Comparison of ENCODE assay signal across 9 mouse cellular contexts in the genomic region with DNA sequence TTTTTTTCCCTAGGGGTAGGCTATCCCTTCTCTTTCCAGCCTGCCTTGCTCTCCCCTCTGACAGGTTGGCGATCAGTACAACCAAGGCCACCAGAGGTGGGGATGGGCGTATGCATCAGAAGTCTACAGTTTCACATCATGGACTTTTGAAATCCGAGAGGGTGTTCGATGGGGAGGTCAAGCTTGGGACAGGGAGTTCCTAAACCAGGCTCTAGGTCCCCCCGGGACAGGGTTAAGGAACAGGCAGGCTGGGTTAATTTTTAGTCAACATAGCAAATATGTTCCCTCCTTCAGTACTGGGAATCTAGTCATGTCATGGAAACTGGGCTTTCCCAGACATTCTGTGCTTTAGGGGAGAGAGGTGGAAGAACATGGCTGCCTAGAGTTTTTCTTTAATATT. TPM values are rescaled to one million over a fixed set of nuclear protein-coding genes. Genes with fewer than 3 reads are reported as not detected.
DNase-seq lines count a peak whose midpoint lies in the region; ATAC-seq lines count a peak whose summit lies in the region.
"Had no signal": no experiment of that assay in that cellular context is flagged by ENCODE, and none has a peak within 500 bp of the region (broad histone marks: within the 10 kb centered on the region; RNA-seq: fewer than 3 reads in every experiment).

No protein-coding gene starts in this region.

- 77% methylated on average over 5 of the region's 5 CpGs for WGBS in heart, embryonic 10.5 days
- 31% methylated on average over 5 of the region's 5 CpGs for WGBS in embryonic facial prominence, embryonic 13.5 days
- WGBS in liver, embryonic 11.5 days = 72% methylated on average over 5 of the region's 5 CpGs
- WGBS in forebrain, embryonic 11.5 days = 80% methylated on average over 5 of the region's 5 CpGs

- H3K4me1 ChIP-seq in heart, embryonic 10.5 days = peaks cover 72% of the 10 kb centered on the region
- peaks cover 72% of the 10 kb centered on the region for H3K4me1 ChIP-seq in embryonic facial prominence, embryonic 13.5 days
- peaks cover 43% of the 10 kb centered on the region for H3K4me1 ChIP-seq in liver, embryonic 11.5 days (replicated peaks; ENCODE audit: control insufficient read depth, insufficient read depth, low read length)
- H3K4me1 ChIP-seq in forebrain, embryonic 11.5 days (replicated peaks; ENCODE audit: control insufficient read depth, insufficient read depth, low read length) = peaks cover 18% of the 10 kb centered on the region; the same call in 1 of the 2 replicates

- H3K9me3 ChIP-seq in heart, embryonic 10.5 days = no peaks in the 10 kb centered on the region
- H3K9me3 ChIP-seq in embryonic facial prominence, embryonic 13.5 days = no peaks in the 10 kb centered on the region
- no peaks in the 10 kb centered on the region for H3K9me3 ChIP-seq in liver, embryonic 11.5 days (ENCODE audit: control insufficient read depth, low read length)
- no peaks in the 10 kb centered on the region for H3K9me3 ChIP-seq in forebrain, embryonic 11.5 days (ENCODE audit: control insufficient read depth, low read length)

- no peak for DNase-seq in heart, embryonic 10.5 days (ENCODE audit: low spot score)
- DNase-seq in heart, postnatal 4 days = no peak
- DNase-seq in kidney, adult 8-10 months = peak; percentile 82 to 85
- DNase-seq in liver, embryonic 11.5 days (ENCODE audit: low spot score) = no peak
- DNase-seq in retina, embryonic 14.5 days (ENCODE audit: low spot score) = no peak
- DNase-seq in forebrain, embryonic 11.5 days (ENCODE audit: low spot score) = no peak
- no peak for DNase-seq in testis, postnatal 10 days (ENCODE audit: low spot score)
- DNase-seq: cerebellum, adult 9-11 months had no signal

- H3K27me3 ChIP-seq in heart, embryonic 10.5 days (ENCODE audit: insufficient read depth, poor library complexity, severe bottlenecking) = 0 out of 2 replicates have a peak, but pooled peaks cover 6% of the 10 kb centered on the region
- no peaks in the 10 kb centered on the region for H3K27me3 ChIP-seq in embryonic facial prominence, embryonic 13.5 days
- H3K27me3 ChIP-seq in liver, embryonic 11.5 days (replicated peaks; ENCODE audit: control insufficient read depth, insufficient read depth, low read length) = peaks cover 24% of the 10 kb centered on the region
- H3K27me3 ChIP-seq in forebrain, embryonic 11.5 days (ENCODE audit: control insufficient read depth, insufficient read depth, low read length) = no peaks in the 10 kb centered on the region

- ATAC-seq in embryonic facial prominence, embryonic 13.5 days (ENCODE audit: insufficient number of reproducible peaks, insufficient read depth, low FRiP score, low TSS enrichment, low read depth) = no peak
- ATAC-seq in liver, embryonic 11.5 days (replicated peaks; ENCODE audit: low FRiP score) = no peak; the same call in 1 of the 2 replicates
- ATAC-seq in forebrain, embryonic 11.5 days (replicated peaks; ENCODE audit: low FRiP score) = no peak

- H3K4me3 ChIP-seq in heart, embryonic 10.5 days = peak overlapping the region; percentile 84; the same call in 1 of the 2 replicates
- H3K4me3 ChIP-seq in embryonic facial prominence, embryonic 13.5 days = peak overlapping the region; percentile 38
- H3K4me3 ChIP-seq in liver, embryonic 11.5 days (ENCODE audit: low read depth, low read length) = peak overlapping the region; percentile 20
- H3K4me3 ChIP-seq in forebrain, embryonic 11.5 days (ENCODE audit: low read depth, low read length) = no peak overlapping the region

- peak overlapping the region; percentile 91 for H3K4me2 ChIP-seq in embryonic facial prominence, embryonic 13.5 days
- H3K4me2 ChIP-seq in liver, embryonic 11.5 days = peak overlapping the region; percentile 57
- no peak overlapping the region for H3K4me2 ChIP-seq in forebrain, embryonic 11.5 days (ENCODE audit: low read depth, low read length, severe bottlenecking)

- 0 out of 2 replicates have a peak overlapping the region, but pooled peaks have one; percentile 13 for H3K27ac ChIP-seq in heart, embryonic 10.5 days
- H3K27ac ChIP-seq in embryonic facial prominence, embryonic 13.5 days = peak overlapping the region; percentile 94
- H3K27ac ChIP-seq in liver, embryonic 11.5 days (ENCODE audit: low read depth, low read length) = 0 out of 2 replicates have a peak overlapping the region, but pooled peaks have one; percentile 0
- no peak overlapping the region for H3K27ac ChIP-seq in forebrain, embryonic 11.5 days (ENCODE audit: low read depth, low read length)

- peaks cover 32% of the 10 kb centered on the region for H3K36me3 ChIP-seq in heart, embryonic 10.5 days
- peaks cover 34% of the 10 kb centered on the region for H3K36me3 ChIP-seq in embryonic facial prominence, embryonic 13.5 days
- peaks cover 15% of the 10 kb centered on the region for H3K36me3 ChIP-seq in liver, embryonic 11.5 days (ENCODE audit: control insufficient read depth, insufficient read depth, low read length)
- no peaks in the 10 kb centered on the region; the same call in 1 of the 2 replicates for H3K36me3 ChIP-seq in forebrain, embryonic 11.5 days (ENCODE audit: control insufficient read depth, insufficient read depth, low read length)

- H3K9ac ChIP-seq in embryonic facial prominence, embryonic 13.5 days = peak overlapping the region; percentile 60; the same call in 1 of the 2 replicates
- H3K9ac ChIP-seq in liver, embryonic 11.5 days (ENCODE audit: low read depth, low read length) = no peak overlapping the region
- H3K9ac ChIP-seq in forebrain, embryonic 11.5 days (ENCODE audit: low read length) = no peak overlapping the region

RNA-seq across cellular contexts. Expression of gene Igfbp4, which starts 3.3 kb away (rescaled TPM):
- polyA plus RNA-seq in heart, embryonic 10.5 days (2016; fragmentation: Nextera tagmentation; extraction: Ambion mirVana) = 382 and 559 TPM in 2 replicates
- 100 to 1,000 TPM; 204 to 217 TPM for total RNA-seq in heart, postnatal 4 days (2021)
- polyA plus RNA-seq in embryonic facial prominence, embryonic 13.5 days (2015; fragmentation: Nextera tagmentation; extraction: Ambion mirVana) = 1,128 and 1,158 TPM in 2 replicates
- polyA plus RNA-seq in liver, embryonic 11.5 days (2014; fragmentation: Nextera tagmentation; extraction: Ambion mirVana) = 324 and 328 TPM in 2 replicates
- polyA plus RNA-seq in forebrain, embryonic 11.5 days (2014; fragmentation: Nextera tagmentation; extraction: Ambion mirVana) = 246 and 252 TPM in 2 replicates

RNA-seq across cellular contexts. Expression of gene Top2a, which starts 20.3 kb away (rescaled TPM):
- 207 and 238 TPM in 2 replicates for polyA plus RNA-seq in heart, embryonic 10.5 days (2016; fragmentation: Nextera tagmentation; extraction: Ambion mirVana)
- 100 to 1,000 TPM; 174 to 191 TPM for total RNA-seq in heart, postnatal 4 days (2021)
- polyA plus RNA-seq in embryonic facial prominence, embryonic 13.5 days (2015; fragmentation: Nextera tagmentation; extraction: Ambion mirVana) = 272 and 279 TPM in 2 replicates
- polyA plus RNA-seq in liver, embryonic 11.5 days (2014; fragmentation: Nextera tagmentation; extraction: Ambion mirVana) = 315 and 330 TPM in 2 replicates
- polyA plus RNA-seq in forebrain, embryonic 11.5 days (2014; fragmentation: Nextera tagmentation; extraction: Ambion mirVana) = 446 and 476 TPM in 2 replicates

RNA-seq across cellular contexts. Expression of gene Tns4, which starts 44.8 kb away (rescaled TPM):
- polyA plus RNA-seq in heart, embryonic 10.5 days (2016; fragmentation: Nextera tagmentation; extraction: Ambion mirVana) = 0.36 TPM in 2 replicates
- under 1 TPM in 1 of 2 experiments, not detected in 1; 0.14 TPM for total RNA-seq in heart, postnatal 4 days (2021)
- 0.53 and 0.73 TPM in 2 replicates for polyA plus RNA-seq in embryonic facial prominence, embryonic 13.5 days (2015; fragmentation: Nextera tagmentation; extraction: Ambion mirVana)
- polyA plus RNA-seq in liver, embryonic 11.5 days (2014; fragmentation: Nextera tagmentation; extraction: Ambion mirVana) = 0.21 TPM in 1 of 2 replicates, not detected in the other
- 0.27 and 0.65 TPM in 2 replicates for polyA plus RNA-seq in forebrain, embryonic 11.5 days (2014; fragmentation: Nextera tagmentation; extraction: Ambion mirVana)

Comparison
In these comparisons a context has a peak if more than half of its experiments do, and no peak if none do; other contexts are left out.
1. DNase-seq: peak in kidney, adult 8-10 months (2 of 2); none in heart, embryonic 10.5 days (single experiment), heart, postnatal 4 days (single experiment), liver, embryonic 11.5 days (single experiment), retina, embryonic 14.5 days (single experiment), forebrain, embryonic 11.5 days (single experiment) and testis, postnatal 10 days (single experiment).